Mouse (Mus musculus): ENCODE data around the gene Muc13. TPM values are rescaled to one million over a fixed set of nuclear protein-coding genes. Genes with fewer than 3 reads are reported as not detected.
A peak's percentile ranks its signal among the peaks of the same experiment; 100 is the strongest.

The Muc13 gene
- polyA plus RNA-seq, 1 experiment from 2014 or later = 0.06 TPM

GRCm38 (mm10) chr16:33832728-33833428 is 39.0 kb downstream of the Muc13 start:
- H3K36me3 ChIP-seq (ENCODE audit: insufficient read depth, low read length) = no peaks in the 10 kb centered on the region
- no peaks in the 10 kb centered on the region for H3K9me3 ChIP-seq (ENCODE audit: low read length)
- H3K4me1 ChIP-seq (ENCODE audit: insufficient read depth, low read length) = peaks cover 44% of the 10 kb centered on the region
- peak overlapping the region; percentile 60 for H3K9ac ChIP-seq (replicated peaks; ENCODE audit: low read length)
- H3K27ac ChIP-seq (ENCODE audit: low read length) = peak overlapping the region; percentile 88
- ATAC-seq (ENCODE audit: low FRiP score, low TSS enrichment) = 0 out of 2 replicates have a peak, but pooled peaks have one; percentile 19
- peak overlapping the region; percentile 68 for H3K4me2 ChIP-seq (replicated peaks; ENCODE audit: low read depth, low read length)
- WGBS = 6% methylated on average over 21 of the region's 21 CpGs
- peak overlapping the region; percentile 33 for H3K4me3 ChIP-seq (ENCODE audit: low read length)
- H3K27me3 ChIP-seq (ENCODE audit: insufficient read depth, low read length) = 0 out of 2 replicates have a peak, but pooled peaks cover 1% of the 10 kb centered on the region

GRCm38 (mm10) chr16:33833429-33833753 is 39.6 kb downstream of the Muc13 start:
- H3K9me3 ChIP-seq (ENCODE audit: low read length) = no peaks in the 10 kb centered on the region
- H3K4me1 ChIP-seq (ENCODE audit: insufficient read depth, low read length) = peaks cover 44% of the 10 kb centered on the region
- H3K4me2 ChIP-seq (replicated peaks; ENCODE audit: low read depth, low read length) = peak overlapping the region; percentile 68
- peak overlapping the region; percentile 33 for H3K4me3 ChIP-seq (ENCODE audit: low read length)
- no peaks in the 10 kb centered on the region for H3K36me3 ChIP-seq (ENCODE audit: insufficient read depth, low read length)
- peak overlapping the region; percentile 88 for H3K27ac ChIP-seq (ENCODE audit: low read length)
- H3K27me3 ChIP-seq (ENCODE audit: insufficient read depth, low read length) = no peaks in the 10 kb centered on the region
- peak overlapping the region; percentile 60 for H3K9ac ChIP-seq (replicated peaks; ENCODE audit: low read length)
- 9% methylated on average over 5 of the region's 5 CpGs for WGBS
- ATAC-seq (ENCODE audit: low FRiP score, low TSS enrichment) = no peak

- H3K4me2 ChIP-seq (replicated peaks; ENCODE audit: low read depth, low read length) = peak overlapping the region; percentile 68
- H3K27ac ChIP-seq (ENCODE audit: low read length) = peak overlapping the region; percentile 88
- WGBS = 4% methylated on average over 25 of the region's 25 CpGs
- H3K36me3 ChIP-seq (ENCODE audit: insufficient read depth, low read length) = no peaks in the 10 kb centered on the region
- H3K4me1 ChIP-seq (ENCODE audit: insufficient read depth, low read length) = peaks cover 43% of the 10 kb centered on the region
- no peaks in the 10 kb centered on the region for H3K27me3 ChIP-seq (ENCODE audit: insufficient read depth, low read length)
- H3K9ac ChIP-seq (replicated peaks; ENCODE audit: low read length) = peak overlapping the region; percentile 60
- ATAC-seq (ENCODE audit: low FRiP score, low TSS enrichment) = peak; percentile 56
- no peaks in the 10 kb centered on the region for H3K9me3 ChIP-seq (ENCODE audit: low read length)
- H3K4me3 ChIP-seq (ENCODE audit: low read length) = peak overlapping the region; percentile 33
Measured at GRCm38 (mm10) chr16:33833781-33834482, 40.1 kb downstream of the Muc13 start.

GRCm38 (mm10) chr16:33836676-33837075 is 42.8 kb downstream of the Muc13 start:
- no peak overlapping the region for H3K4me2 ChIP-seq (replicated peaks; ENCODE audit: low read depth, low read length)
- no peak overlapping the region for H3K9ac ChIP-seq (replicated peaks; ENCODE audit: low read length)
- no peaks in the 10 kb centered on the region for H3K9me3 ChIP-seq (ENCODE audit: low read length)
- H3K36me3 ChIP-seq (ENCODE audit: insufficient read depth, low read length) = no peaks in the 10 kb centered on the region
- H3K4me3 ChIP-seq (ENCODE audit: low read length) = no peak overlapping the region
- H3K4me1 ChIP-seq (ENCODE audit: insufficient read depth, low read length) = peaks cover 44% of the 10 kb centered on the region
- WGBS = 83% methylated on average over 3 of the region's 3 CpGs
- H3K27me3 ChIP-seq (ENCODE audit: insufficient read depth, low read length) = no peaks in the 10 kb centered on the region
- no peak for ATAC-seq (ENCODE audit: low FRiP score, low TSS enrichment)
- no peak overlapping the region for H3K27ac ChIP-seq (ENCODE audit: low read length)

- Histone ChIP-seq H3K27ac (ENCODE audit: low read length) (no peak overlapping the region), H3K27me3 (ENCODE audit: insufficient read depth, low read length) (no peaks in the 10 kb centered on the region), H3K4me1 (ENCODE audit: insufficient read depth, low read length) (peaks cover 41% of the 10 kb centered on the region), H3K9ac (replicated peaks; ENCODE audit: low read length) (no peak overlapping the region), H3K4me3 (ENCODE audit: low read length) (no peak overlapping the region), H3K36me3 (ENCODE audit: insufficient read depth, low read length) (no peaks in the 10 kb centered on the region), H3K4me2 (replicated peaks; ENCODE audit: low read depth, low read length) (no peak overlapping the region), H3K9me3 (ENCODE audit: low read length) (no peaks in the 10 kb centered on the region)
- no peak for ATAC-seq (ENCODE audit: low FRiP score, low TSS enrichment)
- WGBS = 64% methylated on average over 3 of the region's 3 CpGs
Measured at GRCm38 (mm10) chr16:33837191-33837590, 43.4 kb downstream of the Muc13 start.

- no peaks in the 10 kb centered on the region for H3K9me3 ChIP-seq (ENCODE audit: low read length)
- no peak overlapping the region for H3K4me3 ChIP-seq (ENCODE audit: low read length)
- H3K4me2 ChIP-seq (replicated peaks; ENCODE audit: low read depth, low read length) = no peak overlapping the region
- no peak overlapping the region for H3K9ac ChIP-seq (replicated peaks; ENCODE audit: low read length)
- no peak for ATAC-seq (ENCODE audit: low FRiP score, low TSS enrichment)
- 47% methylated on average over 6 of the region's 6 CpGs for WGBS
- H3K27ac ChIP-seq (ENCODE audit: low read length) = no peak overlapping the region
- no peaks in the 10 kb centered on the region for H3K27me3 ChIP-seq (ENCODE audit: insufficient read depth, low read length)
- no peaks in the 10 kb centered on the region for H3K36me3 ChIP-seq (ENCODE audit: insufficient read depth, low read length)
- peaks cover 14% of the 10 kb centered on the region; the same call in 1 of the 2 replicates for H3K4me1 ChIP-seq (ENCODE audit: insufficient read depth, low read length)
Measured at GRCm38 (mm10) chr16:33840616-33841015, 46.8 kb downstream of the Muc13 start.

GRCm38 (mm10) chr16:33842081-33842880 is 48.4 kb downstream of the Muc13 start:
- peaks cover 3% of the 10 kb centered on the region; the same call in 1 of the 2 replicates for H3K9me3 ChIP-seq (ENCODE audit: low read length)
- no peak overlapping the region for H3K9ac ChIP-seq (replicated peaks; ENCODE audit: low read length)
- 67% methylated on average over 12 of the region's 12 CpGs for WGBS
- H3K4me1 ChIP-seq (ENCODE audit: insufficient read depth, low read length) = peaks cover 14% of the 10 kb centered on the region; the same call in 1 of the 2 replicates
- no peaks in the 10 kb centered on the region for H3K27me3 ChIP-seq (ENCODE audit: insufficient read depth, low read length)
- H3K4me2 ChIP-seq (replicated peaks; ENCODE audit: low read depth, low read length) = no peak overlapping the region
- ATAC-seq (ENCODE audit: low FRiP score, low TSS enrichment) = no peak
- peaks cover 4% of the 10 kb centered on the region; the same call in 1 of the 2 replicates for H3K36me3 ChIP-seq (ENCODE audit: insufficient read depth, low read length)
- H3K27ac ChIP-seq (ENCODE audit: low read length) = 0 out of 2 replicates have a peak overlapping the region, but pooled peaks have one; percentile 12
- no peak overlapping the region for H3K4me3 ChIP-seq (ENCODE audit: low read length)

- no peak overlapping the region for H3K4me2 ChIP-seq (replicated peaks; ENCODE audit: low read depth, low read length)
- no peak for ATAC-seq (ENCODE audit: low FRiP score, low TSS enrichment)
- peaks cover 14% of the 10 kb centered on the region; the same call in 1 of the 2 replicates for H3K4me1 ChIP-seq (ENCODE audit: insufficient read depth, low read length)
- no peak overlapping the region for H3K9ac ChIP-seq (replicated peaks; ENCODE audit: low read length)
- H3K4me3 ChIP-seq (ENCODE audit: low read length) = no peak overlapping the region
- 66% methylated on average over 4 of the region's 4 CpGs for WGBS
- H3K36me3 ChIP-seq (ENCODE audit: insufficient read depth, low read length) = peaks cover 4% of the 10 kb centered on the region; the same call in 1 of the 2 replicates
- H3K9me3 ChIP-seq (ENCODE audit: low read length) = peaks cover 3% of the 10 kb centered on the region; the same call in 1 of the 2 replicates
- H3K27me3 ChIP-seq (ENCODE audit: insufficient read depth, low read length) = no peaks in the 10 kb centered on the region
- H3K27ac ChIP-seq (ENCODE audit: low read length) = no peak overlapping the region
Measured at GRCm38 (mm10) chr16:33844150-33844611, 50.3 kb downstream of the Muc13 start.

GRCm38 (mm10) chr16:33844866-33845265 is 51.0 kb downstream of the Muc13 start:
- no peaks in the 10 kb centered on the region for H3K27me3 ChIP-seq (ENCODE audit: insufficient read depth, low read length)
- 83% methylated on average over 6 of the region's 6 CpGs for WGBS
- H3K4me2 ChIP-seq (replicated peaks; ENCODE audit: low read depth, low read length) = no peak overlapping the region

More at GRCm38 (mm10) chr16:33844866-33845265, 51.0 kb downstream of the Muc13 start:
- Histone ChIP-seq H3K9me3 (ENCODE audit: low read length) (peaks cover 3% of the 10 kb centered on the region; the same call in 1 of the 2 replicates), H3K27ac (ENCODE audit: low read length) (no peak overlapping the region), H3K36me3 (ENCODE audit: insufficient read depth, low read length) (peaks cover 4% of the 10 kb centered on the region; the same call in 1 of the 2 replicates), H3K9ac (replicated peaks; ENCODE audit: low read length) (no peak overlapping the region), H3K4me1 (ENCODE audit: insufficient read depth, low read length) (peaks cover 14% of the 10 kb centered on the region; the same call in 1 of the 2 replicates), H3K4me3 (ENCODE audit: low read length) (no peak overlapping the region)
- ATAC-seq (ENCODE audit: low FRiP score, low TSS enrichment) = no peak
